Mouse (Mus musculus) heart, postnatal 0 days (tissue): ENCODE results near the gene Cdc42bpg. TPM values are rescaled to one million over a fixed set of nuclear protein-coding genes. Genes with fewer than 3 reads are reported as not detected.

ENCODE experiments used
- ATAC-seq: fragments of 200-750 bp; cut with Nextera tagmentation; 2 replicates; pipeline ENCODE4 v1.8.0; 2017; ENCODE audit warnings: low read depth, moderate number of reproducible peaks, moderate library complexity; ENCODE audit not compliant: insufficient read depth
- DNase-seq: peaks from one replicate; pipeline ENCODE4 v3.0.0-alpha.2; 2016; ENCODE audit warnings: low spot score
- H3K27ac ChIP-seq: fragments of 300-500 bp; sonication (generic); 2 replicates; pipeline ENCODE4 v1.5.1; 2014; ENCODE audit warnings: low read depth, mild to moderate bottlenecking
- H3K27me3 ChIP-seq: fragments of 300-500 bp; sonication (generic); 2 replicates; pipeline ENCODE4 v1.6.1; 2014; ENCODE audit warnings: low read length, mixed read lengths; ENCODE audit not compliant: control insufficient read depth, insufficient read depth
- H3K36me3 ChIP-seq: fragments of 300-500 bp; sonication (generic); replicated peaks from 2 replicates; pipeline ENCODE4 v1.6.1; 2014; ENCODE audit warnings: low read length, mixed read lengths; ENCODE audit not compliant: control insufficient read depth, insufficient read depth
- H3K4me1 ChIP-seq: fragments of 300-500 bp; sonication (generic); 2 replicates; pipeline ENCODE4 v1.6.1; 2014; ENCODE audit warnings: antibody characterized with exemption; ENCODE audit not compliant: control insufficient read depth, insufficient read depth
- H3K4me2 ChIP-seq: fragments of 300-500 bp; sonication (generic); 2 replicates; pipeline ENCODE4 v1.6.1; 2014; ENCODE audit warnings: low read depth, mild to moderate bottlenecking, low read length, moderate library complexity
- H3K4me3 ChIP-seq: fragments of 300-500 bp; sonication (generic); 2 replicates; pipeline ENCODE4 v1.5.1; 2014; ENCODE audit warnings: low read depth, low read length
- H3K9ac ChIP-seq: fragments of 300-500 bp; sonication (generic); replicated peaks from 2 replicates; pipeline ENCODE4 v1.6.1; 2014; ENCODE audit warnings: low read depth, low read length, mixed read lengths
- H3K9me3 ChIP-seq: fragments of 300-500 bp; sonication (generic); replicated peaks from 2 replicates; pipeline ENCODE4 v1.6.1; 2016; ENCODE audit warnings: low read length; ENCODE audit not compliant: control insufficient read depth
- CTCF ChIP-seq: IDR thresholded peaks from 2 replicates; pipeline ENCODE4 v1.5.1; 2016; ENCODE audit warnings: antibody characterized with exemption, control low read depth, low read depth
- EP300 ChIP-seq: IDR thresholded peaks from 2 replicates; pipeline ENCODE4 v1.6.1; 2016; ENCODE audit warnings: antibody characterized with exemption, low read depth
- WGBS: fragments of 180-500 bp; shearing (Covaris S2); extraction: QIAGEN DNeasy Blood & Tissue Kit; methylation state at CpG from one replicate; pipeline ENCODE4 v1.1.7; 2014; 5-methylcytosine and 5-hydroxymethylcytosine counted together
- polyA plus RNA-seq: library from polyadenylated mRNA; unstranded; fragments of >200 nt; fragmentation: Nextera tagmentation; extraction: Ambion mirVana; gene quantifications from 2 replicates; pipeline ENCODE4 v1.2.1, GENCODE M21; 2015
- total RNA-seq: library from RNA; depleted of rRNA; stranded (reverse); fragments of >200 nt; gene quantifications from 2 replicates; pipeline ENCODE4 v1.2.3, GENCODE M21; 2014; ENCODE audit warnings: low replicate concordance

Gene Cdc42bpg
- total and polyA plus RNA-seq, 2 experiments from 2014 or later: 0.51 to 9.5 TPM

DNA sequence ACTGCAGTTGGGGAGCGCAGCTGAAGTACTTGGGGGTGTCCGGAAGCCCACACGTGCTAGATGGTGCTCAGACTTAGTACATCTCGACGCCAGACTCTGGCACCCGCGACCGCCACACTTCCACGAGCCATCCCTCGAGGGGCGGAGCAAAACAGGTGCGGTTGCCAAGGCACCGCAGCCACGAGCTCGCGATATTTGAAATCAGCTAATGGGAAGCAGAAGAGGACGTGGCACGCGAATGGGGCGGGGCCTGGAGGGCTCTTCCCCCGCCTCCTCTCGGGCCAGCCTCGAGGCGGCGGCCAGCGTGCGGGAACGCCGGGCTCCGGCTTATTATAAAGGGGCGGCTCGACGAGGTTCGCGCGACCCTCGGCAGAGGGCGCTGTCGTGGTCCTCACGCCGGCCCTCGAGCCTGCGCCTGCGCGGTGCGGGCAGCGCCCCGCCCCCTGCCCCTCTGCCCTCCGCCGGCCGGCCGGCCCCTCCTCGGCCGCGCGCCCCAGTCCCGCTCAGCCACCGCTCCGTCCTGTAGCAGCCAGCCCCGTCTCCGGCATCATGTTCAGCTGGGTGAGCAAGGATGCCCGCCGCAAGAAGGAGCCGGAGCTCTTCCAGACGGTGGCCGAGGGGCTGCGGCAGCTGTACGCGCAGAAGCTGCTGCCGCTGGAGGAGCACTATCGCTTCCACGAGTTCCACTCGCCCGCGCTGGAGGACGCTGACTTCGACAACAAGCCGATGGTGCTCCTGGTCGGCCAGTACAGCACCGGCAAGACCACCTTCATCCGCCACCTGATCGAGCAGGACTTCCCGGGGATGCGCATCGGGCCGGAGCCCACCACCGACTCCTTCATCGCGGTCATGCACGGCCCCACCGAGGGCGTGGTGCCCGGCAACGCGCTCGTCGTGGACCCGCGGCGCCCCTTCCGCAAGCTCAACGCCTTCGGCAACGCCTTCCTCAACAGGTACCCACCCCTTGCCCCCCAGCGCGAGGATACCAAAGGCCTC is 29.5 kb upstream of the Cdc42bpg start, which contains the start of gene Ehd1:
TSS of gene Ehd1 (plus strand) at position 300 of the 996 bp plus-strand sequence.
- Histone ChIP-seq H3K36me3 (peaks cover 24% of the 10 kb centered on the region), H3K27ac (peak within 1 kb of the TSS; percentile 79), H3K9me3 (no peaks in the 10 kb centered on the region), H3K27me3 (no peaks in the 10 kb centered on the region), H3K4me1 (peaks cover 46% of the 10 kb centered on the region), H3K4me2 (peak within 1 kb of the TSS; percentile 86), H3K9ac (peak within 1 kb of the TSS; percentile 74), H3K4me3 (peak within 1 kb of the TSS; percentile 76)
- peak; percentile 95 for ATAC-seq
- TF ChIP-seq CTCF (peak; percentile 63), EP300 (peak; percentile 64; the same call in 1 of the 2 replicates)
- WGBS: under 1% methylated on average over 100 of the region's 106 CpGs
- peak; percentile 98 for DNase-seq

DNA sequence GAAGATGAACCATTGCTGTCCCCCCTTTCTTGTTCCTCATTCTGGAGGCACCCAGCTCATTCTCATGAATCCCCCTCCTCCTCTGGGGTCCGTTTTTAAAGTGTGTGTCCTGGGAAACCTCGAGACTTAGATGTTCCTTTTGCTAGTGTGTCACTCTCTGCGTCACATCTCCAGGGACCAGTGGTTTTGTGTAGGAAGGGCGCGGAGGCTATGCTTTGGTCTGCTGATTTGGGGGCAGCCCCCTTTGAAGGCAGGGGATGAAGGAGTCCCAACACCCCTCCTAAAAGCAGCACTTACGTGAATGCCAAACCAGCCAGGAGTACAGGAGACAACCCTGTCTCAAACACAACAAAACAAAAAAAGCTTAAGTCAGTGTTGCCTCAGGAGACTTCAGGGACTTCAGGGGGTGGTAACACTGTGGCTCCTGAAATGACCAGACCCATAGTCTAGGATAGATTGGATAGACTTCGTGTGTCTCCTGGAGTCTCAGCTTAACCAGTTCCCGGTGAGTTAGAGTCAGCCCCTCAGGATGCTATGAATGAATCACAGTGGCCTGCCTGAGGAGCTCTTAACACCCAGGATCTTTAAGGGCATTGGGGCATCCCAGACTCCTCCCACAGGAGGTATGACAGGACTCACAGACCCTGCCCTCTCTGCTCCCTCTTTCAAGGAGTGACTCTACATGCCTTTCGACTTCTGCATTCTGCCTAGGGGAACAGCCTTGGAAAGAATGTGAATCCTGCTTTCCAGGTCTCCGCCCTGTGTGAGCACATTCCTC is 28.4 kb upstream of the Cdc42bpg start:
- 3% methylated on average over 10 of the region's 10 CpGs for WGBS
- peak overlapping the region; percentile 76 for H3K27ac ChIP-seq
- peak overlapping the region; percentile 76 for H3K4me3 ChIP-seq
- peak overlapping the region; percentile 74 for H3K9ac ChIP-seq
- peak; percentile 42 for ATAC-seq
- H3K4me1 ChIP-seq: peaks cover 44% of the 10 kb centered on the region
- H3K27me3 ChIP-seq: no peaks in the 10 kb centered on the region
- peaks cover 35% of the 10 kb centered on the region for H3K36me3 ChIP-seq
- peak overlapping the region; percentile 86 for H3K4me2 ChIP-seq
- no peaks in the 10 kb centered on the region for H3K9me3 ChIP-seq
- TF ChIP-seq EP300 (no peak), CTCF (no peak)
- DNase-seq: peak; percentile 92

GRCm38 (mm10) chr19:6278439-6279073 is 27.7 kb upstream of the Cdc42bpg start:
- Histone ChIP-seq H3K4me1 (peaks cover 40% of the 10 kb centered on the region), H3K27me3 (no peaks in the 10 kb centered on the region), H3K27ac (peak overlapping the region; percentile 76), H3K36me3 (peaks cover 42% of the 10 kb centered on the region), H3K9ac (peak overlapping the region; percentile 74), H3K9me3 (no peaks in the 10 kb centered on the region), H3K4me3 (peak overlapping the region; percentile 76), H3K4me2 (peak overlapping the region; percentile 86)
- WGBS: 25% methylated on average over 6 of the region's 6 CpGs
- no peak for DNase-seq
- no peak for ATAC-seq
- TF ChIP-seq CTCF (no peak), EP300 (no peak)

- H3K9me3 ChIP-seq: no peaks in the 10 kb centered on the region
- H3K9ac ChIP-seq: peak overlapping the region; percentile 74
- peaks cover 43% of the 10 kb centered on the region for H3K4me1 ChIP-seq
- DNase-seq: no peak
- H3K4me3 ChIP-seq: peak overlapping the region; percentile 76
- peak overlapping the region; percentile 86 for H3K4me2 ChIP-seq
- H3K27me3 ChIP-seq: no peaks in the 10 kb centered on the region
- peak overlapping the region; percentile 36 for H3K27ac ChIP-seq
- WGBS: 70% methylated on average over 6 of the region's 6 CpGs
- TF ChIP-seq EP300 (no peak), CTCF (no peak)
- ATAC-seq: no peak
- H3K36me3 ChIP-seq: peaks cover 46% of the 10 kb centered on the region
These were observed 26.6 kb upstream of the Cdc42bpg start for GRCm38 (mm10) chr19:6279481-6280144.

- TF ChIP-seq EP300 (no peak), CTCF (no peak)
- peaks cover 46% of the 10 kb centered on the region for H3K36me3 ChIP-seq
- WGBS: 90% methylated on average over 7 of the region's 7 CpGs
- ATAC-seq (no peak), DNase-seq (no peak)
- H3K4me3 ChIP-seq: no peak overlapping the region
- no peaks in the 10 kb centered on the region for H3K9me3 ChIP-seq
- no peak overlapping the region for H3K9ac ChIP-seq
- 0 out of 2 replicates have a peak overlapping the region, but pooled peaks have one; percentile 86 for H3K4me2 ChIP-seq
- H3K4me1 ChIP-seq: peaks cover 51% of the 10 kb centered on the region
- no peak overlapping the region for H3K27ac ChIP-seq
- no peaks in the 10 kb centered on the region for H3K27me3 ChIP-seq
These were observed 25.7 kb upstream of the Cdc42bpg start for GRCm38 (mm10) chr19:6280554-6280953.
